Mouse (Mus musculus) leukemia stem cell, adult 10-12 weeks (primary cell): ENCODE data around the gene Olfr767. TPM values are rescaled to one million over a fixed set of nuclear protein-coding genes. Genes with fewer than 3 reads are reported as not detected.

Source experiments
- polyA plus RNA-seq: library from polyadenylated mRNA; stranded (reverse); fragments of >175 nt; gene quantifications from 2 replicates; pipeline ENCODE4 v1.2.3, GENCODE M21; 2012; ENCODE audit warnings: low replicate concordance

Olfr767 gene
- not detected in 2 replicates for polyA plus RNA-seq

DNA sequence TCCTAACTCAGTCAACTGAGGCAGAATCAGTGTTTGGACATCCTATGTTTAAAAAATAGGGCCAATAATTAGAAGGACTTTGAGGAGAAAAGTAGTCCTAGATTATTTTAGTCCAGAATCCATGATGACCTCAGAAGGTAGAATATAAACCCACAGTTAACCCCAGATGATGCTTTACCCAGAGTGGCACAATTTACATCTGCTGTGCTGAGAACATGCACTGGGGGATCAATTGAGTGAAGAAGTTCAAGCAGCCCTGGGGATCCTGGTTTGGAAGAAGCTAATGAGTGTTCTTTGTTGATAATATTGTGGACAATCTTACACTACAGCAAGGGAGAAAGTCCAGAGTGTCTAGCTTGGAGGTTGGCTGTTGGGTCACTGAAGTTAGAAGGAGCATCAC lies at the start of gene Olfr767:
TSS of gene Olfr767 (minus strand) at position 101 of the 400 bp plus-strand sequence.

DNA sequence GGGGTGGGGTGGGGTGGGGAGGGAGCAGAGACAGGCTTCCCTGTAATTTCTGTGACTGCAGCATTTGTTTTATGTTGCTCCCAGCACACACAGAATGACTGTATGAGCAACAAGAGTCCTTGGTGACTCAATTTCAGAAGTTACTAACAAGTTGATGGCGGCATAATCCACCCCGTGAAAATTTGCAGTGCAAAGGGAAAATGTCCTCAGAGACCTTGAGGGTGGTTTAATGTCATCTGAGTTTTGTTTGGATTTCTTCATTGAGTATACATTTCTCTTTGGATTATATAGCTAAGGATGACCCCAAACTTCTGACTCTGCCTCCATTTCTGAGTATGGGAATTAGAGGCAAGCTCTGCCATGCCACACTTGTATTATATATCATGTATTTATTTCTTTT lies 35.1 kb upstream of the Olfr767 start, which contains the start of gene Olfr769:
TSS of gene Olfr769 (minus strand) at position 101 of the 400 bp plus-strand sequence.

DNA sequence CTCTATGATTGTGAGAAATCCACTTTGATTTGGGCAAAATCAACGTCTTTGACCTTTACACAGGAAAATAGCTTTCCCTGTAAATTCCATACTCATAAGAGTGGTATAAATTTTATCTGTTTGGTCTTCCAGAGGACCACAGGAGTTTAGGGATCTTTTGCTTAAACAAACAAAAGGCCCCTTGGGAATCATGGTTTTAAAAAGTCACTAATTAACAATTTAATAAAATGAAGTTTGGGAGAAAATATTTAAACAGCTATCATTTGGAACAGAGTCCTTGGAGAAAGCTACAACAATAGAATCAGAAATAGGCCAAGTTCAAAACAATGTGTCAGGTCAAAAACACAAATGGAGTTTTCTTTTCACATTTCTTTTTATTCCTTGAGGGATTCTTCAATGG lies 16.6 kb upstream of the Olfr767 start, which contains the start of gene Olfr768:
TSS of gene Olfr768 (minus strand) at position 101 of the 400 bp plus-strand sequence.

DNA sequence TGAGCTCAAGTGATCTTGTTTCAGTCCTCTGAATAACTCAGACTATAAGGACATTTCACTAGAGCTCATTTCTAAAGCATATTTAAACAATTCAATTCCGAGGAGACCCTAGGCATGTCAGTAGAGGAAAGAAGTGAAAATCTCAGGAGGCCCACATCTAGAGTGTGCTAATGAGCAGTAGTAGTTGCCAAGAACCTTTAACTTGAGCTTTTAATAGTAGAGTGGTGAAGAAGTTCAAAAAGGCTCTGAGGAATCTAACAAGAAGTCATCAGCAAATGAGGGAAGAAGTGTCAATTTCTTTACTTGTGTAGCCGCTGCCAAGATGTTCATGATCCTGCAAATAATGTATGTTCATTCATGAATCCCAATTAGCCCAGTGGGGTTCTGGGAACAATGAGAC lies 13.8 kb downstream of the Olfr767 start, which contains the start of gene Olfr766-ps1:
TSS of gene Olfr766-ps1 (minus strand) at position 101 of the 400 bp plus-strand sequence.

DNA sequence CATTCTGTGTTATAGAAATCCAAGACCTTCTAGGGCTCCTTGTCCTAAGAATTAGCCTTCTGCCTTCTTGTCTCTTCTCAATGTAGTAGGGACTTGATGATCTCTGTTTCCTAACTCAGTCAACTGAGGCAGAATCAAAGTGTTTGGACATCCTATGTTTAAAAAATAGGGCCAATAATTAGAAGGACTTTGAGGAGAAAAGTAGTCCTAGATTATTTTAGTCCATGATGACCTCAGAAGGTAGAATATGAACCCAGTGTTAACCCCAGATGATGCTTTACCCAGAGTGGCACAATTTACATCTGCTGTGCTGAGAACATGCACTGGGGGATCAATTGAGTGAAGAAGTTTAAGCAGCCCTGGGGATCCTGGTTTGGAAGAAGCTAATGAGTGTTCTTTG lies 32.8 kb downstream of the Olfr767 start, which contains the start of gene Olfr765:
TSS of gene Olfr765 (minus strand) at position 101 of the 400 bp plus-strand sequence.

DNA sequence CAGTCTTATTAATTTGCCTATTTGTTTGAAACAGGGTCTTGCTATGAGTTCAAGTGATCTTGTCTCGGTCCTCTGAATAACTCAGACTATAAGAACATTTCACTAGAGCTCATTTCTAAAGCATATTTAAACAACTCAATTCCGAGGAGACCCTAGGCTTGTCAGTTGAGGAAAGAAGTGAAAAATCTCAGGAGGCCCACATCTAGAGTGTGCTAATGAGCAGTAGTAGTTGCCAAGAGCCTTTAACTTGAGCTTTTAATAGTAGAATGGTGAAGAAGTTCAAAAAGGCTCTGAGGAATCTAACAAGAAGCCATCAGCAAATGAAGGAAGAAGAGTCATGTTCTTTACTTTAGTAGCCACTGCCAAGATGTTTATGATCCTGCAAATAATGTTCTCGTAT lies 42.9 kb downstream of the Olfr767 start, which contains the start of gene Olfr764-ps1:
TSS of gene Olfr764-ps1 (minus strand) at position 101 of the 400 bp plus-strand sequence.

Other genes starting within 250 kb of the Olfr767 start
- 1.5 and 1.6 TPM in 2 replicates for gene Gdf11, start 191.2 kb downstream of the Olfr767 start, polyA plus RNA-seq
- 0.96 and 1.1 TPM in 2 replicates for gene Cd63, start 181.9 kb downstream of the Olfr767 start, polyA plus RNA-seq
- 2.4 and 4.2 TPM in 2 replicates for gene Rdh5, start 160.0 kb downstream of the Olfr767 start, polyA plus RNA-seq
- 24.2 and 33.3 TPM in 2 replicates for gene Bloc1s1, start 158.9 kb downstream of the Olfr767 start, polyA plus RNA-seq
- gene Itga7, start 149.1 kb downstream of the Olfr767 start, polyA plus RNA-seq = 1.6 and 2.3 TPM in 2 replicates
- gene Mettl7b, start 121.9 kb downstream of the Olfr767 start, polyA plus RNA-seq = not detected in 2 replicates
- not detected in 2 replicates for gene Olfr9, start 93.5 kb downstream of the Olfr767 start, polyA plus RNA-seq
- not detected in 2 replicates for gene Olfr763, start 72.1 kb downstream of the Olfr767 start, polyA plus RNA-seq
- not detected in 2 replicates for gene Olfr764-ps1, start 43.0 kb downstream of the Olfr767 start, polyA plus RNA-seq
- gene Olfr765, start 32.9 kb downstream of the Olfr767 start, polyA plus RNA-seq = not detected in 2 replicates
- gene Olfr766-ps1, start 13.9 kb downstream of the Olfr767 start, polyA plus RNA-seq = not detected in 2 replicates
- not detected in 2 replicates for gene Olfr768, start 16.5 kb upstream of the Olfr767 start, polyA plus RNA-seq
- not detected in 2 replicates for gene Olfr769, start 35.0 kb upstream of the Olfr767 start, polyA plus RNA-seq
- not detected in 2 replicates for gene Olfr770, start 56.1 kb upstream of the Olfr767 start, polyA plus RNA-seq
- gene Olfr771, start 81.8 kb upstream of the Olfr767 start, polyA plus RNA-seq = not detected in 2 replicates
- gene Olfr772, start 95.0 kb upstream of the Olfr767 start, polyA plus RNA-seq = not detected in 2 replicates
- not detected in 2 replicates for gene Olfr773, start 104.5 kb upstream of the Olfr767 start, polyA plus RNA-seq
- gene Olfr774, start 153.3 kb upstream of the Olfr767 start, polyA plus RNA-seq = not detected in 2 replicates
- gene Olfr775, start 165.5 kb upstream of the Olfr767 start, polyA plus RNA-seq = not detected in 2 replicates
- not detected in 2 replicates for gene Olfr776, start 176.2 kb upstream of the Olfr767 start, polyA plus RNA-seq
- not detected in 2 replicates for gene Olfr777, start 188.6 kb upstream of the Olfr767 start, polyA plus RNA-seq
- gene Olfr780, start 235.2 kb upstream of the Olfr767 start, polyA plus RNA-seq = not detected in 2 replicates
- gene Olfr781, start 245.9 kb upstream of the Olfr767 start, polyA plus RNA-seq = not detected in 2 replicates